Mouse (Mus musculus): Measurements from ENCODE around the gene Avpr2.
A peak's percentile ranks its signal among the peaks of the same experiment; 100 is the strongest.

The Avpr2 gene

GRCm38 (mm10) chrX:73918631-73919030, 26.7 kb downstream of the Avpr2 start:
- DNase-seq, result no peak

- peak; percentile 16 for DNase-seq
Measured at GRCm38 (mm10) chrX:73921285-73921822, 29.5 kb downstream of the Avpr2 start.

GRCm38 (mm10) chrX:73921823-73922549, 30.1 kb downstream of the Avpr2 start, which contains the start of the genes Arhgap4 and Naa10:
Gene Arhgap4 (minus strand): TSS chrX:73921870.
Gene Naa10 (minus strand): TSS chrX:73921944.
- peak; percentile 91 for DNase-seq

GRCm38 (mm10) chrX:73922550-73922882, 30.6 kb downstream of the Avpr2 start:
- DNase-seq, result peak; percentile 6

GRCm38 (mm10) chrX:73930402-73931062, 38.6 kb downstream of the Avpr2 start, which contains the start of gene Renbp:
Gene Renbp (minus strand): TSS chrX:73930850.
- peak; percentile 76 for DNase-seq

GRCm38 (mm10) chrX:73931871-73932270, 40.0 kb downstream of the Avpr2 start:
- no peak for DNase-seq

GRCm38 (mm10) chrX:73941860-73942259, 50.0 kb downstream of the Avpr2 start:
- DNase-seq, result no peak

GRCm38 (mm10) chrX:73942294-73942693, 50.4 kb downstream of the Avpr2 start:
- no peak for DNase-seq
